Mouse (Mus musculus) heart, embryonic 14.5 days (tissue): ENCODE data around the gene Trak1. TPM values are rescaled to one million over a fixed set of nuclear protein-coding genes. Genes with fewer than 3 reads are reported as not detected.

Experiments
- ATAC-seq: fragments of 200-750 bp; cut with Nextera tagmentation; 2 replicates; pipeline ENCODE4 v1.8.0; 2017; ENCODE audit warnings: low read depth, moderate TSS enrichment; ENCODE audit not compliant: insufficient number of reproducible peaks, insufficient read depth, low FRiP score
- H3K27ac ChIP-seq, 2 experiments: fragments of 200-500 bp in 1 of 2; fragments of 300-500 bp in 1 of 2; sonication (generic) in 1 of 2; replicated peaks in 1 of 2; 2 replicates each; pipeline ENCODE4 v1.5.1; 2012 to 2014; ENCODE audit warnings: low read depth in 2 of 2, low read length in 2 of 2, control low read depth in 1 of 2, mild to moderate bottlenecking in 1 of 2, mixed read lengths in 1 of 2; ENCODE audit not compliant: control insufficient read depth in 1 of 2, insufficient read depth in 1 of 2
- H3K27me3 ChIP-seq: fragments of 300-500 bp; sonication (generic); 2 replicates; pipeline ENCODE4 v1.6.1; 2014; ENCODE audit warnings: mild to moderate bottlenecking, low read length, control low read depth; ENCODE audit not compliant: control insufficient read depth, insufficient read depth
- H3K36me3 ChIP-seq: fragments of 300-500 bp; sonication (generic); 2 replicates; pipeline ENCODE4 v1.6.1; 2014; ENCODE audit warnings: mild to moderate bottlenecking, control low read depth, low read length, mixed read lengths; ENCODE audit not compliant: control insufficient read depth, insufficient read depth
- H3K4me1 ChIP-seq, 2 experiments: fragments of 200-500 bp in 1 of 2; fragments of 300-500 bp in 1 of 2; sonication (generic) in 1 of 2; 2 replicates each; pipeline ENCODE4 v1.6.1; 2012 to 2014; ENCODE audit warnings: low read length in 2 of 2, control low read depth in 1 of 2, mixed read lengths in 1 of 2; ENCODE audit not compliant: control insufficient read depth in 2 of 2, insufficient read depth in 2 of 2
- H3K4me2 ChIP-seq: fragments of 300-500 bp; sonication (generic); 2 replicates; pipeline ENCODE4 v1.6.1; 2014; ENCODE audit warnings: mild to moderate bottlenecking, low read length
- H3K4me3 ChIP-seq, 2 experiments: fragments of 200-500 bp in 1 of 2; fragments of 300-500 bp in 1 of 2; sonication (generic) in 1 of 2; 2 replicates each; pipeline ENCODE4 v1.5.1; 2012 to 2014; ENCODE audit warnings: low read length in 2 of 2, mild to moderate bottlenecking in 2 of 2, control low read depth in 1 of 2, low read depth in 1 of 2, moderate library complexity in 1 of 2; ENCODE audit not compliant: control insufficient read depth in 1 of 2, insufficient read depth in 1 of 2
- H3K9ac ChIP-seq: fragments of 300-500 bp; sonication (generic); 2 replicates; pipeline ENCODE4 v1.6.1; 2014; ENCODE audit warnings: mild to moderate bottlenecking, low read length
- H3K9me3 ChIP-seq: fragments of 300-500 bp; sonication (generic); 2 replicates; pipeline ENCODE4 v1.6.1; 2016; ENCODE audit warnings: low read length, control low read depth; ENCODE audit not compliant: control insufficient read depth
- WGBS: fragments of 180-500 bp; shearing (Covaris S2); extraction: QIAGEN DNeasy Blood & Tissue Kit; methylation state at CpG from one replicate; pipeline ENCODE4 v1.1.7; 2014; 5-methylcytosine and 5-hydroxymethylcytosine counted together
- polyA plus RNA-seq: library from polyadenylated mRNA; unstranded; fragments of >200 nt; fragmentation: Nextera tagmentation; extraction: Ambion mirVana; gene quantifications from 2 replicates; pipeline ENCODE4 v1.2.1, GENCODE M21; 2014

Gene Trak1
- polyA plus RNA-seq, 1 experiment from 2014 or later, result 41.3 TPM

DNA sequence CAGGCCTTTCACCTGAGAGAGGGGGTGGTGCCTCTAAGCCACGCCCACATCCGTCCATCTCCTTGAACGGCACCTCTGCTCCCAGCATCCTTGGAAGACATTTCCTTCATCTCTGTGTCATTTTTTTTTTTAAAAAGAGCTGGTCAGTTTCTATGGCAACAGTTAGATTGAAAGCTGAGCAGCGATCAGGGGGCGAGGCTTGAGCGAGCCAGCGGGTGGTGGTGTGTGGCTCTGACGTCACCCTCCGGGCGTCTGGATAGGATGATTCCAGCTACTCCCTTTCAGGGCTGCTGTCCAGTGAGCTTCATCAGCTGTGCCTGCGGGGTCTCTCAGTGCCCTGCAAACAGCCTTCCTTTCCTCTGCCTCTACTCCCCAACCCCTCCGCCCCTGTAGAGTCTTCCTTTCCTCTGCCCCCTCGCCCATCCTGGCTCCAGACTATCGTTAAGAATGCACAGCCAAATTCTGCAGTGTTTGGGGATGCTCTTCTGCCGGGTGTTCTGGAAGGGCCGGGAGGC lies 105.9 kb downstream of the Trak1 start:
- no peaks in the 10 kb centered on the region for H3K27me3 ChIP-seq
- H3K9ac ChIP-seq, result no peak overlapping the region
- H3K27ac ChIP-seq, result no peak overlapping the region
- no peaks in the 10 kb centered on the region for H3K9me3 ChIP-seq
- H3K4me2 ChIP-seq, result peak overlapping the region; percentile 31
- WGBS, result 37% methylated on average over 16 of the region's 16 CpGs
- no peak; the same call in 1 of the 2 replicates for ATAC-seq
- H3K36me3 ChIP-seq, result peaks cover 15% of the 10 kb centered on the region; the same call in 1 of the 2 replicates
- H3K4me1 ChIP-seq, result peaks cover 5 to 8% of the 10 kb centered on the region in 2 experiments; a peak in 3 of 4 replicates
- H3K4me3 ChIP-seq, result no peak overlapping the region

DNA sequence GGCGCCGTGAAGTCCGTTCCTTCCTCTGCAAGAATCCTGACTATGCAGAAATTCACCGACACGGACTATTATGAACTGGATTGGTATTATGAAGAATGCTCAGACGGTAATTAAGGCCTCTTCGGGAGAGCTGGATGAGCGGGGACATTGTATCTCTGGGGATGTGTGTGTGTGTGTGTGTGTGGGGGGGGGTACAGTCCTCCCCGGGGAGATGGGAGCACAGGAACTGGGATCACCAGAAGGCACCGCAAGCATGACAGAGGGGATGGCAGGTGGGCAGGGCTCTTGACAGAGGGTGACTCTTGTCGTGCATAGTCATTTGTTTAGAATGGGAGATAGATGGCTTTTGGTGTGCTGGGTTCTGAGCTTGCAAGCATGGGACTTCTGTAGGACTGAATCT lies 106.4 kb downstream of the Trak1 start:
- Histone ChIP-seq H3K27me3 (no peaks in the 10 kb centered on the region), H3K9me3 (no peaks in the 10 kb centered on the region), H3K27ac (no peak overlapping the region), H3K36me3 (peaks cover 15% of the 10 kb centered on the region; the same call in 1 of the 2 replicates), H3K4me3 (no peak overlapping the region), H3K9ac (no peak overlapping the region), H3K4me2 (peak overlapping the region; percentile 31; the same call in 1 of the 2 replicates), H3K4me1 (peaks cover 3 to 4% of the 10 kb centered on the region in 2 experiments; a peak in 3 of 4 replicates)
- no peak for ATAC-seq
- WGBS, result 75% methylated on average over 11 of the region's 11 CpGs

- 89% methylated on average over 8 of the region's 8 CpGs for WGBS
- no peak overlapping the region for H3K4me3 ChIP-seq
- peaks cover 13% of the 10 kb centered on the region; the same call in 1 of the 2 replicates for H3K36me3 ChIP-seq
- no peak overlapping the region for H3K4me2 ChIP-seq
- no peak for ATAC-seq
- no peak overlapping the region for H3K27ac ChIP-seq
- H3K4me1 ChIP-seq, result peaks cover 0 to 3% of the 10 kb centered on the region in 2 experiments; a peak in 2 of 4 replicates
- no peak overlapping the region for H3K9ac ChIP-seq
- no peaks in the 10 kb centered on the region for H3K27me3 ChIP-seq
- H3K9me3 ChIP-seq, result no peaks in the 10 kb centered on the region
Observed at GRCm38 (mm10) chr9:121405088-121405681, 107.9 kb downstream of the Trak1 start.

- no peaks in the 10 kb centered on the region for H3K9me3 ChIP-seq
- no peak overlapping the region for H3K9ac ChIP-seq
- H3K27ac ChIP-seq, result no peak overlapping the region
- no peak overlapping the region for H3K4me2 ChIP-seq
- no peak for ATAC-seq
- peaks cover 0 to 3% of the 10 kb centered on the region in 2 experiments; a peak in 2 of 4 replicates for H3K4me1 ChIP-seq
- H3K4me3 ChIP-seq, result no peak overlapping the region
- no peaks in the 10 kb centered on the region for H3K27me3 ChIP-seq
- peaks cover 7% of the 10 kb centered on the region; the same call in 1 of the 2 replicates for H3K36me3 ChIP-seq
- WGBS, result 84% methylated on average over 4 of the region's 4 CpGs
Observed at GRCm38 (mm10) chr9:121405792-121406191, 108.5 kb downstream of the Trak1 start.

- no peak for ATAC-seq
- 79% methylated on average over 12 of the region's 12 CpGs for WGBS
- Histone ChIP-seq H3K4me1 (peaks cover 4 to 14% of the 10 kb centered on the region in 2 experiments; a peak in 3 of 4 replicates), H3K36me3 (peaks cover 8% of the 10 kb centered on the region; the same call in 1 of the 2 replicates), H3K9me3 (no peaks in the 10 kb centered on the region), H3K27me3 (no peaks in the 10 kb centered on the region), H3K9ac (no peak overlapping the region), H3K27ac (no peak overlapping the region), H3K4me3 (no peak overlapping the region), H3K4me2 (no peak overlapping the region)
Observed at GRCm38 (mm10) chr9:121414237-121414636, 116.9 kb downstream of the Trak1 start.

DNA sequence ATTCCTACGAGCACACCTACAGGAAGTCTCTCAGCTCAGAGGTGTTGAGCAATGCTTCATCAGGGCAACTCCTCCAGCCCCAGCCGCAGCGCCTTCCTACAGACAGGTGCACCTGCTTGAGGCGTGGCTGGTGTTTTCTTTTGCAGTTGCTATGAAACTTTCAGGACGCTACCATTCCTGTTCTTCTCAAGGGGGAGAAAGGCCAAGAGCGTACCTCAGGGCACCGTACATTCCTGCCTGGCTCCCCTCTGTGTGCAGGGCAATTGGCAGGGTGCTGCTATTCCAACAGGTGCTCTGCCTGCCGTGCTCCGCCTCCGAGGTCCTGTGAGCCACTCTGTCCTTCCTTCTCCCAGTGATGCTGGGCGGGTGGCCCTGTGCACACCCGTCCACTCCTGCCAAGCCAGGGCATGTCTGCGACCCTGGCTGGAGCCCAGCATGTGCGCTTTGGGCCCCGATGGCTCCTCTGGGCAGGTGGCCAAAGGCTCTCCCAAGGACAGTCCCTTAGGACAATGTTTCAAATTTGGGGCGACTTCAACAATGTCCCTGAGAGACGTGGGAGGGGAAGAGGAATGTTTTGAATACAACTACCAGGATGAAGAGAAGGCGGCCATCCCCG lies 118.4 kb downstream of the Trak1 start:
- Histone ChIP-seq H3K4me3 (no peak overlapping the region), H3K9ac (no peak overlapping the region), H3K27me3 (no peaks in the 10 kb centered on the region), H3K9me3 (no peaks in the 10 kb centered on the region), H3K4me2 (no peak overlapping the region), H3K4me1 (peaks cover 4 to 14% of the 10 kb centered on the region in 2 experiments; a peak in 3 of 4 replicates), H3K27ac (no peak overlapping the region), H3K36me3 (peaks cover 8% of the 10 kb centered on the region; the same call in 1 of the 2 replicates)
- 68% methylated on average over 19 of the region's 19 CpGs for WGBS
- 0 out of 2 replicates have a peak, but pooled peaks have one; percentile 35 for ATAC-seq

DNA sequence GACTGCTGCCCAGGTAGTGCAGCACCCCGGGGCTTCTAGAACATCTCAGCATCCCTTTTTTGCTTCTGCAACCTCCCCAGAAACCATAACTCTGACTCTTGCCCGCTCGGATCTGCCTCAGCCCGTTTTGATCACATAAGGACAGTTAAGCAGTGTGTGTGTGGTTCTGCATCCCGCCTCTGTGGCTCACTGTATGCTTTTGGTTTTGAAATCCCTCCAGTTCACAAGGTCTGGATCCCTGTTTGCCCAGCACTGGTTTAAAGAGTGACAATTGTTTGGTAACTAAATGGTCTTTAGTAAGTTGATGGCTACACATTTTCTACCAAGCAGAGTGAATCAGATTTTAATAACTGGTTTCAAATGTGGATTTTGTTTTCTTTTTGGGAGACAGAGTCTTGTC lies 119.2 kb downstream of the Trak1 start:
- Histone ChIP-seq H3K4me2 (no peak overlapping the region), H3K27ac (no peak overlapping the region), H3K4me3 (no peak overlapping the region), H3K27me3 (no peaks in the 10 kb centered on the region), H3K4me1 (peaks cover 4 to 17% of the 10 kb centered on the region in 2 experiments; a peak in 3 of 4 replicates), H3K9me3 (no peaks in the 10 kb centered on the region), H3K9ac (no peak overlapping the region), H3K36me3 (peaks cover 8% of the 10 kb centered on the region; the same call in 1 of the 2 replicates)
- no peak for ATAC-seq
- WGBS, result 91% methylated on average over 5 of the region's 5 CpGs
